29 mouse cellular contexts compared by ENCODE assay signal in genomic region chr11:54932540-54932939, GRCm38 (mm10). TPM values are rescaled to one million over a fixed set of nuclear protein-coding genes. Genes with fewer than 3 reads are reported as not detected.
"Had no signal": no experiment of that assay in that cellular context is flagged by ENCODE, and none has a peak within 500 bp of the region (broad histone marks: within the 10 kb centered on the region; RNA-seq: fewer than 3 reads in every experiment).

No protein-coding gene starts in this region.

- DNase-seq: left cerebral cortex, postnatal 4 days; liver; liver, embryonic 13.5 days; liver, postnatal 0 days; lung, adult 18-20 months; lung, adult 2 months; lung, embryonic 14.5 days; lung, postnatal 10 days; lung, postnatal 14 days; lung, postnatal 36 days; lung, postnatal 4 days; midbrain, embryonic 14.5 days had no signal

- H3K4me1 ChIP-seq: limb, embryonic 10.5 days had no signal

- H3K27ac ChIP-seq: limb, embryonic 10.5 days; limb, embryonic 12.5 days; limb, embryonic 13.5 days; limb, embryonic 15.5 days; liver, embryonic 12.5 days; liver, embryonic 13.5 days; liver, embryonic 14.5 days; liver, embryonic 15.5 days; lung, embryonic 15.5 days; midbrain, embryonic 10.5 days; midbrain, embryonic 12.5 days; midbrain, embryonic 13.5 days; midbrain, embryonic 15.5 days; neural tube, embryonic 12.5 days had no signal

- H3K4me3 ChIP-seq: limb, embryonic 10.5 days; limb, embryonic 12.5 days; limb, embryonic 13.5 days; limb, embryonic 15.5 days; liver, embryonic 12.5 days; liver, embryonic 13.5 days; liver, embryonic 15.5 days; lung, embryonic 15.5 days; megakaryocyte, embryonic 14.5 days; midbrain, embryonic 10.5 days; midbrain, embryonic 12.5 days; midbrain, embryonic 13.5 days; midbrain, embryonic 15.5 days; myocyte; neural tube, embryonic 12.5 days had no signal

RNA-seq across cellular contexts. Expression of gene Gpx3, which starts 30.3 kb away (rescaled TPM):
- total RNA-seq: megakaryocyte-erythroid progenitor cell, adult 5-6 weeks; monocyte, adult 5-6 weeks had no signal
